Mouse (Mus musculus): ENCODE measurements at regions not wholly inside any gene's neighbourhood (a gene's known extent, or its start where the extent isn't known, plus 50 kb on each side); places are given as distances from the start of the nearest gene placed in this dataset.

- DNase-seq (ENCODE audit: low spot score) = no peak
Observed at GRCm38 (mm10) chr1:133474546-133474945, 50.4 kb upstream of the Sox13 start.

Data from gastrocnemius, adult 18-20 months (tissue).